Mouse (Mus musculus): ENCODE results near the gene Gns. TPM values are rescaled to one million over a fixed set of nuclear protein-coding genes. Genes with fewer than 3 reads are reported as not detected.

The Gns gene
- total RNA-seq, 2 experiments from 2014 or later: 89.4 to 92.1 TPM

DNA sequence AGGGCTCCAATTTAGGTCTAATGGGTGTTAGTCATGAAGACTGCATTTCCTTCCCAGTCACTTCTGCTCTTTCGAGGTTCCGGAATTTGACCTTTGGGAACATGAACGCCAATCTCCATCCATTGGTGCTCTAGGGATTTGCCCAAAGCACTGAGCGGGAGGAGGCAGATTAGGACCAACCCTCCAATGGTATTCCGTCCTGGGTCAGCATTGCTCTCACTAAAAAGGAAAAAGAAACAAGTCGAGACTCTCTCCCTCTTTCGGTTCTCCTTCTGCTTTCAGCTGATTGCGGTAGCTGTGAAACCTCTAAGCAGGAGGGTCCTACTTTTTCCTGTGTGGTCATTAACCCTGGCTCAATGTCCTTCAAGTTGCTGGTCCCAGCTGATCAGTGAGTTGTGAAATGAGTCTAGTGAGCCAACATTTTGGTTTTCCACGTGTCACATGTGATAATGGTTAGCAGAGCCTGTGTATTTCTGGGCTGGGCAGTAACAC, 937 bp downstream of the Gns start:
- DNase-seq: peak; percentile 66 to 79

- DNase-seq: no peak
These were observed 2.4 kb downstream of the Gns start for GRCm38 (mm10) chr10:121367271-121367670.

GRCm38 (mm10) chr10:121367780-121368179, 2.9 kb downstream of the Gns start:
- DNase-seq: no peak

DNA sequence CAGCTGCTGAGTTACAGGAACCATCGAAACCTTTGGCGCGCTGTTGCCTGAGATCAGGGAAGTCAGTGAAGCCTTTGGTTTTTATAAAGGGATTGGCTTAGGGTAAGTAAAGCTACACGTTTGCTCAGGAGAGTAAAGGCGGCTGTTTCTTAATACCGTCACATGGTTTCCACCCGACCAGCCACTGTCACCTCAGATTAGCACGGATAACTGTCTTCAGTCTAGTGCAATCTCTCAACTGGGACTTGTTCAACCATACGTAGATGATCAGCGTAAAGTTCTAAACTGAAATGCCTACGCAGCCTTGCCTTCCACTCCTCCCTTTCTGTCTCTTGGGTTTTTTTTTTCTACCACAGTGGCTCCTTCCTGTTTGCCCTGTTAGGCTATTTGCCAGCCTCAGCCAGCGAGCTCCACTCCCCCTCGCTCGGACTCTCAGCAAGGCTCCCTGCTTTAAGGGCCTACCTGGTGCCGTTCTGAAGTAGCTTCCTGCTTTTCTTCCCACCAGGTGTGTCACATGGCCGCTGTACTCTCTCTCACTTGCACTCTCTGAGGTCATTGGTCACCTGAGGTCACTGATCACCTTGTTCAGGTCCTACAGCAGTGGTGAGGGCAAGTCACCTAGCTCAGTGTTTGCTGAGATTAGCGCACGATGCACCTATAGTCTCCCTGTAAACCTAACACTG, 4.0 kb downstream of the Gns start:
- no peak for DNase-seq

GRCm38 (mm10) chr10:121370777-121371176, 5.9 kb downstream of the Gns start:
- DNase-seq: no peak

GRCm38 (mm10) chr10:121374013-121374412, 9.1 kb downstream of the Gns start:
- DNase-seq: no peak

DNA sequence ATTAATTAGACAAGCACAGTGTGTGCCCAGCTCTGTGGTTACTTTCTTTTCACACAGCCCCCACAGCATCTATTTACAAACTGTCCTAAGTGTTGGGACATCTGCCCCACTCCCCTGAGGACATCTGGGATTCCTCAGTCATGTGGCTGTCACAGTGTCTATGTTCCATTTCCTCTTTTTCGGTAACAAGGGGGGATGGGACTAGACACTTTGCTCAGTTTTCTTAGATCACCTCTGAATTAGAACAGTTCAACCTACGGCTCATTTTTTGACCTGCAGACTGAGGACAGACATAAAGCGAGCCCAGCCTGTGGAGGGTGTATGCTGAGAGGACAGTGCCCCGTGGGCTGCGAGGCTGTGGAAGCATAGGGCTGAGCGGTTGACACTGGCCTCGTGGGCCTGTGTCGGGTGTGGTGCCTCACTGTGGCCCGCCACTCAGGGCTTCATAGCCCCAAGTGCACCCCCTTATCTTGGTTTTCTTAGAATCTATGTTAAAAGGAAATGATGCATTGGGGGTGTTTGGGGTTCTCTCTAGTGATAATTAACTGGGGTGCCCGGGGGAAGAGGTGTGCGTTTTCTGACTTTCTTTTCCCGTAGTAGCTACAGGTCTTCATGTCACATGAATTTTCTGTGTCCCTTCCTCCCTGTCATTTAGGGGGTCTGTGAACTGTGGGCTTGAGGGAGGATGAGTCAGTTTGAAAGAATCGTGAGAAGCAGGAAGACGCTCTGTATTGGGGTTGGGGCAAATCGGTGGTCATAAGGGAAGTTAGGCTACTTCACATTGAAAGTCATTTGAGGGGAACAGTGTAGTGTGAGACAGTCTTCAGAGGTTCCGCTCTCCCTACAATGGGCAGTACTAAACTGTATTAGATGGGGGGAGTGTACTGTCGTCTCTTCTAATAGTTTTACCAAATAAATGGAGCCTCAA, 10.1 kb downstream of the Gns start:
- DNase-seq: peak in 1 of 2 experiments; percentile 70

- DNase-seq: no peak
These were observed 11.0 kb downstream of the Gns start for GRCm38 (mm10) chr10:121375649-121376493.

- no peak for DNase-seq
These were observed 11.8 kb downstream of the Gns start for GRCm38 (mm10) chr10:121376530-121377271.

DNA sequence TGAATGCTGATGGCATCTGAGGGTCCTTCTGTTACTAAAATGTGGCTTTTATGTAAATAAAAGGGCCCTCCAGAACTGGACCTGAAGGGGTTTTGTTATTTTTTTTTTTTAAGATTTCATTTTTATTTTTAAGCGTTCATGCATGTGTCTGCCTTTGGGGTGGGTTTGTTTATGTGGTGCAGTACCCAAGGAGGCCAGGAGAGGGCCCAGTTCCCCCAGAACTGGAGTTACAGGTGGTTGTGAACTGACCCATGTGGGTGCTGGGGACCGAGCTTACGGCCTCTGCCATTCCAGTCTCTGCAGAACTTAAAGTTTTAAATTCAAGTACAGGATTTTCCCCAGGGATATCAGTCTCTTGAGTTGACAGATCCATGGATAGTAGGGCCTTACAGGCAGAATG, 14.5 kb downstream of the Gns start:
- DNase-seq: no peak

GRCm38 (mm10) chr10:121381280-121381679, 16.4 kb downstream of the Gns start:
- DNase-seq: no peak

- DNase-seq: no peak
These were observed 19.8 kb downstream of the Gns start for GRCm38 (mm10) chr10:121384710-121385109.

DNA sequence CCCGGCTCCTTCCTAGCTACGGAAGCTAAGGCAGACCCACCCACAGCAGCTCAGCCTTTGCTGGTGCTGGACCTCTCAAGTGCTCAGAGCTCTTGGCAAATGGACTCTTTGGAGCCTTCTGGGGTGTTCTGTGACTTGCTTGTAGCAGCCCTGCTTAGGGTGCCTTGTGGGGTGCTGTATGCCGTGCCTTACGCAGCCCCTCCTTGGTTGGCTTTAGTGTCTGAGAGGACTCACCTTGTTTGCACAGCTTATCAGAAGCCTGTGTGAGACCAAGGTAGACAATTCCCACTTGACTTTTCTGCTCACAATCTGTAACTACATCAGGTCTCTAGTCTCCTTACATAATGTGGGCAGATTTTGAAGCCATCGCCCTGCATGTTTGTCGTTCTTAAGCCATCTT, 20.8 kb downstream of the Gns start:
- no peak for DNase-seq

DNA sequence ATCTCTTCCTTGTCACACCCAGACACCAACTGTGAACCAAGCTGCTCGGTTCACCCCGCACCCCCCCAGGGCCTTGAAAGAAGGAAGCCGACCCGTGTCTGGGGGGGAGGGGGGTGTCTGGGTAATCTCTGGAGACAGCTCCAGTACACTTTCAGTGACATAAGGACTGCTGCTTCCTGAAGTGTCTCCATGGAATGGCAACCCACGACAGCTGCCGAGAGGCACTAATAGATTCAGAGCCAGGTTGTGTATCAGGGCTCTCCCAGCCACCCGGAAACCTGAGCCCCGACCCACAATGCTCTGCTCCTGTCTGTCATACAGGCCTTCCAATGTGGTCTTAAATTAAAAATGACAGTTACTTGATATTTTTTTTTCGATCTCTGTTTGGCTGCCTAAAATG, 21.5 kb downstream of the Gns start:
- no peak for DNase-seq

DNA sequence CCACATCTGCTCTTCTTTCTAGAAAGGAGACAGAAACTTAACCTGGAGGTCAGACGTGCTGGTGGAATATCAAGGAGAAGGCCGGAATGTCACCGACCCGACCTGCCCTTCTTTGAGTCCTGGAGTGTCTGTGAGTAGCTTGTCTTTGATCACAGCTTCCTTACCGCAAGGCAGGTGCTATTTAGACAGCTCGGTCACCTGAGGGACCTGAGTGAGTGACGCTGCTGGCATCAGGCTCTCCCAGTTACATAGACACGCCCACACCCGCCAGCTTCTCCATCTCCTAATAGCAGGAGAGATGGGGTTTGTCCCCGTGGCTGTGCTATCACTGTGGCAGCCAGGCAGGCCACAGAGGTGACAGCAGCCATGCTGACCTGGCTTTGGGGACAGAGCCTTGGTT, 25.7 kb downstream of the Gns start:
- DNase-seq: no peak

DNA sequence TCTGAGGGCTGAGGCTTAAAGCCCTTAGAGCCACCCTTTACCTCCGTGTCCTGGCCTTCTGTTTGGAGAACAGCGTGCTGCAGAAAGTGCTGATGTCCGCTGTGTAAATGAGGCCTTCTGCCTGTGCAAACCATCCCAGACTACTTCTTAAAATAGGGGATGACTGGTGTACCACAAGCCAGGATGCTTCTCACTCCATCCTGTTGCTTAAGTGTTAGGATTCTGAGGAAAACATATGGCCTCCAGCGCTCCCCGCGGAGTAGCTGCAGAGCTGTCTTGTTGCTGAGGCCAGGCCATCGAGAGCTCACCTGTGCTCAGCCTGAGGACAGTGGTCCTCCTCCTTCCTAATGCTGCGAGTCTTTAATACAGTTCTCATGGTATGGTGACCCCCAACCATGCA, 27.0 kb downstream of the Gns start:
- no peak for DNase-seq

GRCm38 (mm10) chr10:121394270-121394669, 29.4 kb downstream of the Gns start:
- DNase-seq: no peak

GRCm38 (mm10) chr10:121394789-121395325, 30.0 kb downstream of the Gns start:
- DNase-seq: no peak

DNA sequence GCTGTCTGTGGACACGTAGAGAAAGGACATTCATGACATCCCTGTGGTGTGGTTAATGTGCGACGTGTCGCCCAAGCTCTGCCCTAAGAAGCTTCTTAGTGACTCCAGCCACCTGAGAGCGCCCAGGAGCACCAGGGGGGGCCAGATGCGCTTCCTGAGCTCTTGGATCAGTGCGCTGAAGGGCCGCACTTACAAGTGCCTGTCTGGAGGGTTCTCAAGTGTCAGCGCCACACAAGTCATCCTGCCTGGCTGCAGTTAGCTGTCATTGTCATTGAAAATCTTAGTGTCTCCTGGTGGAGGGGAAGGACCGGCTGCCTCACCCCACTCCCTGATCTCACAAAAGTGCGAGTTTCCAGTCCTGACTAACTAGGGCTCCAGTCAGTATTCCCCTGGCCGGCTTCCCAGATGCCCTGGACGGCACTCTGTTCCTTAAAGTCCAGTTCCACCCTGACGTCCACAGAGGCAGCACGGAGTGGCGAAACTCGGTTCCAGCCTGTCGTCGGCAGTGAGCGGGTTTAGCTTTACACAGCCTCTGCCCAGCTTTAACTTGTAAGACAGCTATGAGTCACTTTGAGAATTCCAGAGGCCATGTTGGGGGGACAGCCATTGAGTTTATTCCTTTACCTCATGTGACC, 30.8 kb downstream of the Gns start:
- peak; percentile 28 to 43 for DNase-seq

- no peak for DNase-seq
These were observed 33.7 kb downstream of the Gns start for GRCm38 (mm10) chr10:121398599-121398998.

- DNase-seq: no peak
These were observed 36.1 kb downstream of the Gns start for GRCm38 (mm10) chr10:121401005-121401404.

All from heart, adult 18-20 months (tissue).